Mouse (Mus musculus) kidney, postnatal 36 days (tissue): Measurements from ENCODE around the gene Gmps.

Source experiments
- DNase-seq, 2 experiments: peaks; one replicate each; pipeline ENCODE4 v3.0.0; 2021 to 2022; ENCODE audit warnings: mixed read lengths in 2 of 2

Gmps gene

GRCm38 (mm10) chr3:63975955-63976908, at the start of gene Gmps:
Gmps (plus strand) TSS chr3:63976106.
- DNase-seq, result peak; percentile 95 to 97

- peak; percentile 90 to 96 for DNase-seq
Observed at GRCm38 (mm10) chr3:63928878-63929859, 46.7 kb upstream of the Gmps start, which contains the start of gene E130311K13Rik. E130311K13Rik (minus strand) TSS chr3:63929472.

- peak in 1 of 2 experiments; percentile 39 for DNase-seq
Observed at GRCm38 (mm10) chr3:63938928-63939327, 37.0 kb upstream of the Gmps start.

GRCm38 (mm10) chr3:63941204-63941850, 34.6 kb upstream of the Gmps start:
- no peak for DNase-seq

GRCm38 (mm10) chr3:63949837-63950236, 26.1 kb upstream of the Gmps start:
- DNase-seq, result no peak

GRCm38 (mm10) chr3:63963421-63964099, 12.3 kb upstream of the Gmps start:
- peak; percentile 50 to 51 for DNase-seq

GRCm38 (mm10) chr3:63964100-63964921, 11.6 kb upstream of the Gmps start, which contains the start of gene Slc33a1:
Slc33a1 (minus strand) TSS chr3:63964768.
- peak; percentile 99 to 100 for DNase-seq

- no peak for DNase-seq
Observed at GRCm38 (mm10) chr3:63964922-63965249, 11.0 kb upstream of the Gmps start.

GRCm38 (mm10) chr3:63965929-63966328, 10.0 kb upstream of the Gmps start:
- DNase-seq, result no peak

GRCm38 (mm10) chr3:63977895-63978294, 2.0 kb downstream of the Gmps start:
- no peak for DNase-seq

- no peak for DNase-seq
Observed at GRCm38 (mm10) chr3:63986656-63987055, 10.8 kb downstream of the Gmps start.

- DNase-seq, result no peak
Observed at GRCm38 (mm10) chr3:63988722-63989440, 13.0 kb downstream of the Gmps start.

- DNase-seq, result no peak
Observed at GRCm38 (mm10) chr3:64021436-64021835, 45.5 kb downstream of the Gmps start.

GRCm38 (mm10) chr3:64021867-64022266, 46.0 kb downstream of the Gmps start:
- no peak for DNase-seq

- no peak for DNase-seq
Observed at GRCm38 (mm10) chr3:64029846-64030245, 53.9 kb downstream of the Gmps start.

GRCm38 (mm10) chr3:64038136-64038841, 62.4 kb downstream of the Gmps start:
- DNase-seq, result no peak

- DNase-seq, result peak; percentile 84 to 94
Observed at GRCm38 (mm10) chr3:64039818-64040784, 64.2 kb downstream of the Gmps start.
